Mouse (Mus musculus): ENCODE results near the gene Dnaja3. TPM values are rescaled to one million over a fixed set of nuclear protein-coding genes. Genes with fewer than 3 reads are reported as not detected.

The Dnaja3 gene
- polyA plus RNA-seq (2012; rRNA removed) = 21.3 and 24.1 TPM in 2 replicates

GRCm38 (mm10) chr16:4639831-4640237 is at the start of gene Dnaja3, which contains the start of gene Vasn:
Gene Dnaja3 (plus strand): TSS chr16:4639989.
Gene Vasn (plus strand): TSS chr16:4639941.

GRCm38 (mm10) chr16:4593971-4594813 is 45.6 kb upstream of the Dnaja3 start, which contains the start of gene Glis2:
Gene Glis2 (plus strand): TSS chr16:4594713.

GRCm38 (mm10) chr16:4624481-4625110 is 15.2 kb upstream of the Dnaja3 start, which contains the start of gene Pam16:
Gene Pam16 (minus strand): TSS chr16:4624988.

GRCm38 (mm10) chr16:4679121-4680018 is 39.6 kb downstream of the Dnaja3 start, which contains the start of gene Coro7:
Gene Coro7 (minus strand): TSS chr16:4679777.

GRCm38 (mm10) chr16:4718753-4719518 is 79.1 kb downstream of the Dnaja3 start, which contains the start of gene Nmral1:
Gene Nmral1 (minus strand): TSS chr16:4719356.

GRCm38 (mm10) chr16:4725780-4726527 is 86.2 kb downstream of the Dnaja3 start, which contains the start of gene Hmox2:
Gene Hmox2 (plus strand): TSS chr16:4726361.

Other genes starting within 250 kb of the Dnaja3 start
- gene Adcy9, start 219.5 kb upstream of the Dnaja3 start, polyA plus RNA-seq (2012; rRNA removed) = 39.9 and 42.7 TPM in 2 replicates
- gene Srl, start 98.2 kb upstream of the Dnaja3 start, polyA plus RNA-seq (2012; rRNA removed) = 2.6 and 4.2 TPM in 2 replicates
- gene Tfap4, start 80.1 kb upstream of the Dnaja3 start, polyA plus RNA-seq (2012; rRNA removed) = 14.9 and 18.1 TPM in 2 replicates
- 72.8 and 88.6 TPM in 2 replicates for gene Glis2, start 45.3 kb upstream of the Dnaja3 start, polyA plus RNA-seq (2012; rRNA removed)
- gene Pam16, start 15.0 kb upstream of the Dnaja3 start, polyA plus RNA-seq (2012; rRNA removed) = 19.3 and 23.3 TPM in 2 replicates
- gene Vasn, start within 50 bp of the Dnaja3 start, polyA plus RNA-seq (2012; rRNA removed) = 98.8 and 101 TPM in 2 replicates
- 56.4 and 67.0 TPM in 2 replicates for gene Coro7, start 39.8 kb downstream of the Dnaja3 start, polyA plus RNA-seq (2012; rRNA removed)
- gene Nmral1, start 79.4 kb downstream of the Dnaja3 start, polyA plus RNA-seq (2012; rRNA removed) = 11.6 and 17.5 TPM in 2 replicates
- 23.8 and 26.3 TPM in 2 replicates for gene Hmox2, start 86.4 kb downstream of the Dnaja3 start, polyA plus RNA-seq (2012; rRNA removed)
- 174 and 176 TPM in 2 replicates for gene Cdip1, start 150.3 kb downstream of the Dnaja3 start, polyA plus RNA-seq (2012; rRNA removed)
- gene 4930562C15Rik, start 195.4 kb downstream of the Dnaja3 start, polyA plus RNA-seq (2012; rRNA removed) = 0.67 and 2.1 TPM in 2 replicates
- gene Ubald1, start 240.3 kb downstream of the Dnaja3 start, polyA plus RNA-seq (2012; rRNA removed) = 52.7 and 57.2 TPM in 2 replicates
- 193 and 194 TPM in 2 replicates for gene Mgrn1, start 246.3 kb downstream of the Dnaja3 start, polyA plus RNA-seq (2012; rRNA removed)

All from ovary, adult 2 months (tissue).